Mouse (Mus musculus): ENCODE results near the gene Cd151. TPM values are rescaled to one million over a fixed set of nuclear protein-coding genes. Genes with fewer than 3 reads are reported as not detected.

Cd151 gene
- polyA plus RNA-seq, 1 experiment: 89.5 TPM

- TF ChIP-seq POLR2A (IDR thresholded peaks at IDR 0.05; ENCODE audit: low read depth, low read length): no peak
- TF ChIP-seq CTCF (IDR thresholded peaks at IDR 0.05; ENCODE audit: extremely low read depth, insufficient read depth, insufficient read length, insufficient replicate concordance): no peak
- Histone ChIP-seq H3K27ac (ENCODE audit: insufficient read depth, low read length) (no peak overlapping the region), H3K4me1 (ENCODE audit: control insufficient read depth, insufficient read depth, insufficient read length) (peaks cover 11% of the 10 kb centered on the region; the same call in 1 of the 2 replicates), H3K4me3 (ENCODE audit: extremely low read depth, insufficient read depth, insufficient read length) (no peak overlapping the region), H3K27me3 (ENCODE audit: control insufficient read depth, insufficient read depth, low read length) (no peaks in the 10 kb centered on the region), H3K36me3 (ENCODE audit: control insufficient read depth, insufficient read depth, low read length) (peaks cover 24% of the 10 kb centered on the region)
- WGBS: 76% methylated on average over 2 of the region's 2 CpGs
- DNase-seq (ENCODE audit: low read depth in 1 of 2, low spot score in 2 of 2): no peak
Observed at GRCm38 (mm10) chr7:141453636-141454035, 13.6 kb upstream of the Cd151 start.

GRCm38 (mm10) chr7:141454967-141455551 lies 12.1 kb upstream of the Cd151 start, which contains the start of gene Pnpla2:
TSS of gene Pnpla2 (plus strand) at chr7:141455198.
- under 1% methylated on average over 45 of the region's 45 CpGs for WGBS
- peak; percentile 83 to 95 for DNase-seq (ENCODE audit: low read depth in 1 of 2, low spot score in 2 of 2)

DNA sequence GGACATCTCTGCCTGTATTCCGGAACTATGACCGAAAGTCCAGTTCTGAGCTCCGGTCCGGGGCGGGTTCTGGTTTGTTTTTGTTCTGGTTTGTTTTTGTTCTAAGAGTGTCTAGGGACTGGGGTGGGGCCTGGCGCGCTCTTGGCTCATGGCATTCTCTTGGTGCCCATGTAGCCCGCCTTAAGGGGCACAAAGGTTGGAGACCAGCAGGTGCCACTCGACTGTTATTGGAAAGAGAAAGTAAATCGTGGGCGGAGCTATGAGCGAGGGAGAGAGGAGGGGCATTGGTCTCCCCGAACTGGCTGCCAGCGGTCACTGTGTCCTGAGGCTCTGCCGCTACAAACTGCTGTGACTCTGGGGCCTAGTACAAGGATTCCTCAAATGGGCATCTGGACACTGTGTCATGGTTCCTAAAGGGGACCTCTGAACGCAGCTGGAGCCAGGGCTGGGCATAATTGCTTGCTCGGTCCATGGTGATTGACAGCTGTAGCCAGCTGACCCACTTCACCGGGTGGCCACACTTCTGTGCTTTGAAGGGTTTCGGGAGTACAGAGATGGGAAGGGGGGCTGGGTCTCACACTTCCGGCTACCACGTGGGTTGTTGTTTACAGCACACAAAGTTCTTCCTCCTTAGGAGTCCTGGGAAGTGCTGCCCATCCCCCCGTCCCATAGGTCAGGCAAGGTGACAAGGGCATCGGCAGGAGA lies 11.4 kb upstream of the Cd151 start:
- DNase-seq (ENCODE audit: low read depth in 1 of 2, low spot score in 2 of 2): peak in 1 of 2 experiments; percentile 50
- TF ChIP-seq POLR2A (IDR thresholded peaks at IDR 0.05; ENCODE audit: low read depth, low read length): peak; percentile 17; the same call in 1 of the 2 replicates
- no peak for TF ChIP-seq CTCF (IDR thresholded peaks at IDR 0.05; ENCODE audit: extremely low read depth, insufficient read depth, insufficient read length, insufficient replicate concordance)
- peak overlapping the region; percentile 72 for H3K4me3 ChIP-seq (ENCODE audit: extremely low read depth, insufficient read depth, insufficient read length)
- WGBS: 2% methylated on average over 23 of the region's 23 CpGs
- H3K36me3 ChIP-seq (ENCODE audit: control insufficient read depth, insufficient read depth, low read length): peaks cover 29% of the 10 kb centered on the region
- H3K4me1 ChIP-seq (ENCODE audit: control insufficient read depth, insufficient read depth, insufficient read length): peaks cover 11% of the 10 kb centered on the region; the same call in 1 of the 2 replicates
- H3K27ac ChIP-seq (ENCODE audit: insufficient read depth, low read length): peak overlapping the region; percentile 88
- no peaks in the 10 kb centered on the region for H3K27me3 ChIP-seq (ENCODE audit: control insufficient read depth, insufficient read depth, low read length)

More at GRCm38 (mm10) chr7:141454967-141455551, 12.1 kb upstream of the Cd151 start, which contains the start of gene Pnpla2:
- Histone ChIP-seq H3K27me3 (ENCODE audit: control insufficient read depth, insufficient read depth, low read length) (no peaks in the 10 kb centered on the region), H3K4me3 (ENCODE audit: extremely low read depth, insufficient read depth, insufficient read length) (peak within 1 kb of the TSS; percentile 72), H3K36me3 (ENCODE audit: control insufficient read depth, insufficient read depth, low read length) (peaks cover 29% of the 10 kb centered on the region), H3K27ac (ENCODE audit: insufficient read depth, low read length) (peak within 1 kb of the TSS; percentile 88), H3K4me1 (ENCODE audit: control insufficient read depth, insufficient read depth, insufficient read length) (peaks cover 11% of the 10 kb centered on the region; the same call in 1 of the 2 replicates)
- TF ChIP-seq POLR2A (IDR thresholded peaks at IDR 0.05; ENCODE audit: low read depth, low read length) (peak; percentile 95), CTCF (IDR thresholded peaks at IDR 0.05; ENCODE audit: extremely low read depth, insufficient read depth, insufficient read length, insufficient replicate concordance) (no peak)

- peaks cover 11% of the 10 kb centered on the region; the same call in 1 of the 2 replicates for H3K4me1 ChIP-seq (ENCODE audit: control insufficient read depth, insufficient read depth, insufficient read length)
- peaks cover 2% of the 10 kb centered on the region; the same call in 1 of the 2 replicates for H3K27me3 ChIP-seq (ENCODE audit: control insufficient read depth, insufficient read depth, low read length)
- peak in 1 of 2 experiments; percentile 2 for DNase-seq (ENCODE audit: low read depth in 1 of 2, low spot score in 2 of 2)
- H3K4me3 ChIP-seq (ENCODE audit: extremely low read depth, insufficient read depth, insufficient read length): no peak overlapping the region
- TF ChIP-seq CTCF (IDR thresholded peaks at IDR 0.05; ENCODE audit: extremely low read depth, insufficient read depth, insufficient read length, insufficient replicate concordance) (no peak), POLR2A (IDR thresholded peaks at IDR 0.05; ENCODE audit: low read depth, low read length) (no peak)
- peaks cover 24% of the 10 kb centered on the region for H3K36me3 ChIP-seq (ENCODE audit: control insufficient read depth, insufficient read depth, low read length)
- 86% methylated on average over 6 of the region's 6 CpGs for WGBS
- no peak overlapping the region for H3K27ac ChIP-seq (ENCODE audit: insufficient read depth, low read length)
Observed at GRCm38 (mm10) chr7:141456739-141457138, 10.5 kb upstream of the Cd151 start.

DNA sequence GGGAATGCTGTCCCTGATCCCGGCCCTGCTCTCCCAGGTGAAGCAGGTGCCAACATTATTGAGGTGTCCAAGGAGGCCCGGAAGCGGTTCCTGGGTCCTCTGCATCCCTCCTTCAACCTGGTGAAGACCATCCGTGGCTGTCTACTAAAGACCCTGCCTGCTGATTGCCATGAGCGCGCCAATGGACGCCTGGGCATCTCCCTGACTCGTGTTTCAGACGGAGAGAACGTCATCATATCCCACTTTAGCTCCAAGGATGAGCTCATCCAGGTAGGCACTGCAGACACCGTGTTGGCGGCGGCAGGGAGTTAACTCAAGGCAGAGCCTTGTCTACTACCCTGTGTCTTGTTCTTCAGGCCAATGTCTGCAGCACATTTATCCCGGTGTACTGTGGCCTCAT lies 10.0 kb upstream of the Cd151 start:
- no peak overlapping the region for H3K27ac ChIP-seq (ENCODE audit: insufficient read depth, low read length)
- peak in 1 of 2 experiments; percentile 2 for DNase-seq (ENCODE audit: low read depth in 1 of 2, low spot score in 2 of 2)
- TF ChIP-seq POLR2A (IDR thresholded peaks at IDR 0.05; ENCODE audit: low read depth, low read length) (no peak), CTCF (IDR thresholded peaks at IDR 0.05; ENCODE audit: extremely low read depth, insufficient read depth, insufficient read length, insufficient replicate concordance) (no peak)
- H3K36me3 ChIP-seq (ENCODE audit: control insufficient read depth, insufficient read depth, low read length): peaks cover 22% of the 10 kb centered on the region
- WGBS: 93% methylated on average over 14 of the region's 14 CpGs
- no peak overlapping the region for H3K4me3 ChIP-seq (ENCODE audit: extremely low read depth, insufficient read depth, insufficient read length)
- peaks cover 5% of the 10 kb centered on the region; the same call in 1 of the 2 replicates for H3K27me3 ChIP-seq (ENCODE audit: control insufficient read depth, insufficient read depth, low read length)
- peaks cover 14% of the 10 kb centered on the region for H3K4me1 ChIP-seq (ENCODE audit: control insufficient read depth, insufficient read depth, insufficient read length)

- Histone ChIP-seq H3K36me3 (ENCODE audit: control insufficient read depth, insufficient read depth, low read length) (peaks cover 22% of the 10 kb centered on the region), H3K27ac (ENCODE audit: insufficient read depth, low read length) (no peak overlapping the region), H3K27me3 (ENCODE audit: control insufficient read depth, insufficient read depth, low read length) (peaks cover 5% of the 10 kb centered on the region; the same call in 1 of the 2 replicates), H3K4me3 (ENCODE audit: extremely low read depth, insufficient read depth, insufficient read length) (no peak overlapping the region), H3K4me1 (ENCODE audit: control insufficient read depth, insufficient read depth, insufficient read length) (peaks cover 14% of the 10 kb centered on the region)
- TF ChIP-seq POLR2A (IDR thresholded peaks at IDR 0.05; ENCODE audit: low read depth, low read length) (no peak), CTCF (IDR thresholded peaks at IDR 0.05; ENCODE audit: extremely low read depth, insufficient read depth, insufficient read length, insufficient replicate concordance) (peak; percentile 69)
- peak in 1 of 2 experiments; percentile 48 for DNase-seq (ENCODE audit: low read depth in 1 of 2, low spot score in 2 of 2)
- 84% methylated on average over 15 of the region's 15 CpGs for WGBS
Observed at GRCm38 (mm10) chr7:141457986-141458660, 9.1 kb upstream of the Cd151 start.

Measured in spleen, adult 2 months (tissue).